Mouse (Mus musculus): Measurements from ENCODE around the gene Lgr6. TPM values are rescaled to one million over a fixed set of nuclear protein-coding genes. Genes with fewer than 3 reads are reported as not detected.

The Lgr6 gene
- total and polyA plus RNA-seq, 3 experiments = 0.30 to 0.54 (median 0.38) TPM

DNA sequence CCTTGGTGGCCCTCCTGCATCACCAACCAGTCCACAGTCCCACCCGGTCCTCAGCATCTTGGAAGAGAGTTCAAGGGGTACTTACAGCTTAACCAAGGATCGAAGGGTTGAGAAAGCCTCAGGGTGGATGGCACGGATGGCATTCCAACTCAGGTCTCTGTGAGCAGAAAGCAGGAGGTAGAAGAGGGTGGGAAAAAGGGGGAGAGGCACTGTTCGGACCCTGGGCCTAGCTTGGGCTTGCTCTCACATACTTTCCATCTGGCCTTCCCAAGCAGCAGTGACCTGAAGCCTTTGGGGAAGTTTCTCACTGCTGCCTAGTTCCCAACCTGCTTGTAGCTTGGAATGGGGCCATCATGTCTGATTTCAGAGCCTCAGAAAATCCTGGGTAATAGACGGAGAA, 107.5 kb downstream of the Lgr6 start:
- Histone ChIP-seq H3K4me3 (ENCODE audit: low read depth, low read length) (no peak overlapping the region), H3K4me1 (ENCODE audit: insufficient read depth, low read depth, low read length) (peaks cover 10% of the 10 kb centered on the region), H3K36me3 (replicated peaks) (no peaks in the 10 kb centered on the region), H3K9me3 (replicated peaks) (no peaks in the 10 kb centered on the region), H3K27me3 (ENCODE audit: insufficient read depth, low read length) (peaks cover 47% of the 10 kb centered on the region)
- DNase-seq (ENCODE audit: low spot score) (no peak), ATAC-seq (ENCODE audit: extremely low read depth, insufficient number of reproducible peaks, low FRiP score, poor library complexity, severe bottlenecking) (no peak)
- TF ChIP-seq TAL1 (conservative IDR thresholded peaks at IDR 0.05; ENCODE audit: low read depth, low read length) (no peak), POLR2AphosphoS5 (IDR thresholded peaks at IDR 0.05; ENCODE audit: insufficient replicate concordance, low read depth, low read length) (no peak), GATA2 (IDR thresholded peaks at IDR 0.05; ENCODE audit: borderline replicate concordance, low read depth, low read length) (no peak), GATA1 (IDR thresholded peaks at IDR 0.05; ENCODE audit: borderline replicate concordance, low read length) (no peak), CTCF (IDR thresholded peaks at IDR 0.05; ENCODE audit: low read depth, low read length) (no peak)

GRCm38 (mm10) chr1:134996471-134996870, 108.6 kb downstream of the Lgr6 start:
- H3K27me3 ChIP-seq (ENCODE audit: insufficient read depth, low read length) = peaks cover 58% of the 10 kb centered on the region
- DNase-seq (ENCODE audit: low spot score) (no peak), ATAC-seq (ENCODE audit: extremely low read depth, insufficient number of reproducible peaks, low FRiP score, poor library complexity, severe bottlenecking) (no peak)
- H3K4me3 ChIP-seq (ENCODE audit: low read depth, low read length) = no peak overlapping the region
- H3K4me1 ChIP-seq (ENCODE audit: insufficient read depth, low read depth, low read length) = peaks cover 10% of the 10 kb centered on the region
- H3K36me3 ChIP-seq (replicated peaks) = no peaks in the 10 kb centered on the region
- TF ChIP-seq GATA1 (IDR thresholded peaks at IDR 0.05; ENCODE audit: borderline replicate concordance, low read length) (no peak), POLR2AphosphoS5 (IDR thresholded peaks at IDR 0.05; ENCODE audit: insufficient replicate concordance, low read depth, low read length) (no peak), TAL1 (conservative IDR thresholded peaks at IDR 0.05; ENCODE audit: low read depth, low read length) (no peak), CTCF (IDR thresholded peaks at IDR 0.05; ENCODE audit: low read depth, low read length) (no peak), GATA2 (IDR thresholded peaks at IDR 0.05; ENCODE audit: borderline replicate concordance, low read depth, low read length) (no peak)
- H3K9me3 ChIP-seq (replicated peaks) = no peaks in the 10 kb centered on the region

DNA sequence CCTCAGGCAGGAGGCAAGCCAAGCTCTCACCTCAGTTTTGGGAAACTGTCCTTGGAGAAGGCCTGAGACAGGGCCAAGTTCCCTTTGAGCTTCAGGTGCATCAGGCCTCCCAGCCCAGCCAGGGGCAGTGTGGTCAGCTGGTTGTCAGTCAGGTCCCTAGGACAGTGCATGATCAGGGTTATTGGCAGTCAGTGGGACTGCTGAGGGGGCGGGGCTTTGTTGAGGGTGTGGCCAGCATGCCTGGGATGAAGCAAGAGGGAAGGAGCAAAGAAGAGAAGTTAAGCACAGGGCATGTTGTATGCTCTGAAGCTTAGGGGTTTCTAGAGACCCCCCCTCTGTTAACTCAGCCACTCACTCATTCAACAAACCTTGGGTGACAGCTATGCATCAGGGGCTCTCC, 109.1 kb downstream of the Lgr6 start:
- H3K9me3 ChIP-seq (replicated peaks) = no peaks in the 10 kb centered on the region
- H3K27me3 ChIP-seq (ENCODE audit: insufficient read depth, low read length) = peaks cover 62% of the 10 kb centered on the region
- H3K36me3 ChIP-seq (replicated peaks) = no peaks in the 10 kb centered on the region
- DNase-seq (ENCODE audit: low spot score) (no peak), ATAC-seq (ENCODE audit: extremely low read depth, insufficient number of reproducible peaks, low FRiP score, poor library complexity, severe bottlenecking) (no peak)
- H3K4me1 ChIP-seq (ENCODE audit: insufficient read depth, low read depth, low read length) = peaks cover 9% of the 10 kb centered on the region
- TF ChIP-seq GATA2 (IDR thresholded peaks at IDR 0.05; ENCODE audit: borderline replicate concordance, low read depth, low read length) = no peak
- no peak for TF ChIP-seq POLR2AphosphoS5 (IDR thresholded peaks at IDR 0.05; ENCODE audit: insufficient replicate concordance, low read depth, low read length)
- TF ChIP-seq CTCF (IDR thresholded peaks at IDR 0.05; ENCODE audit: low read depth, low read length) = no peak
- no peak for TF ChIP-seq GATA1 (IDR thresholded peaks at IDR 0.05; ENCODE audit: borderline replicate concordance, low read length)
- TF ChIP-seq TAL1 (conservative IDR thresholded peaks at IDR 0.05; ENCODE audit: low read depth, low read length) = no peak
- H3K4me3 ChIP-seq (ENCODE audit: low read depth, low read length) = no peak overlapping the region

DNA sequence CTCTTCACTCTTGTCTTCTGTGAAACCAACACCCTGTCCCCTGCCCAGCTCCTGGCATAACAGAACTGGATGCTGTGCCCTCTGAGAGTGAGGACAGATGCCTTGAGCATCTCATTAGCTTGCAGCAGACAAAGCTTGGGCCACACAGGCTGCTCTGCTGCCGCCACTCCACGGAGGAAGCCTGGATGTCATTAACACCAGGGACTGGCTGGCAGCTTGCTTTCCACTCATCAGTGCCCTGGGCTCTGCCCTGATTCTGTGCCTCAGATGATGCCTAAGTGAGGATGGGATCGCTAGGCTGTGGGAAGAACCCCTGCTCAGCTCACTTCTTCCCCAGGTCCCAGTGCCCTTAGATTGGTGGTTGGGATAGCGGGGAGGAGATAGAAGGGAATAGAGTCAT, 109.6 kb downstream of the Lgr6 start:
- Histone ChIP-seq H3K36me3 (replicated peaks) (no peaks in the 10 kb centered on the region), H3K4me3 (ENCODE audit: low read depth, low read length) (no peak overlapping the region), H3K4me1 (ENCODE audit: insufficient read depth, low read depth, low read length) (peaks cover 3% of the 10 kb centered on the region), H3K9me3 (replicated peaks) (no peaks in the 10 kb centered on the region), H3K27me3 (ENCODE audit: insufficient read depth, low read length) (peaks cover 62% of the 10 kb centered on the region)
- no peak for TF ChIP-seq GATA1 (IDR thresholded peaks at IDR 0.05; ENCODE audit: borderline replicate concordance, low read length)
- no peak for TF ChIP-seq TAL1 (conservative IDR thresholded peaks at IDR 0.05; ENCODE audit: low read depth, low read length)
- TF ChIP-seq CTCF (IDR thresholded peaks at IDR 0.05; ENCODE audit: low read depth, low read length) = no peak
- no peak for TF ChIP-seq POLR2AphosphoS5 (IDR thresholded peaks at IDR 0.05; ENCODE audit: insufficient replicate concordance, low read depth, low read length)
- no peak for TF ChIP-seq GATA2 (IDR thresholded peaks at IDR 0.05; ENCODE audit: borderline replicate concordance, low read depth, low read length)
- DNase-seq (ENCODE audit: low spot score) (no peak), ATAC-seq (ENCODE audit: extremely low read depth, insufficient number of reproducible peaks, low FRiP score, poor library complexity, severe bottlenecking) (no peak)

DNA sequence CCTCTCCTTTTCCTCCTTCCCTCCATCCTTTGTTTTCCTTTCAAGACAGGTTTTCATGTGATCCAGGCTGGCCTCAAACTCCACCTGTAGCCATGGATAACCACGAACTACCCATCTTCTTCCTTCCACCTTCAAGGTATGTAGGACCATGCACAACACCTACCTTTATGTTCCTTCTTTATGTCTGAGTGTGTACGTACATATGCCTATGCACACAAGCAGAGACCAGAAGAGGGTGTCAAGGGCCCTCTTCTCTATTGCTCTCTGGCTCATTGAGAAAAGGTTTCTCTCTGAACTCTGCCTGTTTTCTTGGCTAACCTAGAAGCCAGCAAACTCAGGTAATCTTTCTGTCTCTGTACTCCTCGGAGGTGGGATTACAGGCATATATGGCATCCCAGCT, 110.3 kb downstream of the Lgr6 start:
- no peak for ATAC-seq (ENCODE audit: extremely low read depth, insufficient number of reproducible peaks, low FRiP score, poor library complexity, severe bottlenecking)
- H3K4me1 ChIP-seq (ENCODE audit: insufficient read depth, low read depth, low read length) = no peaks in the 10 kb centered on the region
- no peak for TF ChIP-seq GATA2 (IDR thresholded peaks at IDR 0.05; ENCODE audit: borderline replicate concordance, low read depth, low read length)
- no peak for TF ChIP-seq GATA1 (IDR thresholded peaks at IDR 0.05; ENCODE audit: borderline replicate concordance, low read length)
- no peak for TF ChIP-seq CTCF (IDR thresholded peaks at IDR 0.05; ENCODE audit: low read depth, low read length)
- TF ChIP-seq POLR2AphosphoS5 (IDR thresholded peaks at IDR 0.05; ENCODE audit: insufficient replicate concordance, low read depth, low read length) = no peak
- no peak for TF ChIP-seq TAL1 (conservative IDR thresholded peaks at IDR 0.05; ENCODE audit: low read depth, low read length)
- H3K4me3 ChIP-seq (ENCODE audit: low read depth, low read length) = no peak overlapping the region
- H3K9me3 ChIP-seq (replicated peaks) = no peaks in the 10 kb centered on the region
- H3K27me3 ChIP-seq (ENCODE audit: insufficient read depth, low read length) = peaks cover 62% of the 10 kb centered on the region
- DNase-seq (ENCODE audit: low spot score) = no peak
- H3K36me3 ChIP-seq (replicated peaks) = no peaks in the 10 kb centered on the region

DNA sequence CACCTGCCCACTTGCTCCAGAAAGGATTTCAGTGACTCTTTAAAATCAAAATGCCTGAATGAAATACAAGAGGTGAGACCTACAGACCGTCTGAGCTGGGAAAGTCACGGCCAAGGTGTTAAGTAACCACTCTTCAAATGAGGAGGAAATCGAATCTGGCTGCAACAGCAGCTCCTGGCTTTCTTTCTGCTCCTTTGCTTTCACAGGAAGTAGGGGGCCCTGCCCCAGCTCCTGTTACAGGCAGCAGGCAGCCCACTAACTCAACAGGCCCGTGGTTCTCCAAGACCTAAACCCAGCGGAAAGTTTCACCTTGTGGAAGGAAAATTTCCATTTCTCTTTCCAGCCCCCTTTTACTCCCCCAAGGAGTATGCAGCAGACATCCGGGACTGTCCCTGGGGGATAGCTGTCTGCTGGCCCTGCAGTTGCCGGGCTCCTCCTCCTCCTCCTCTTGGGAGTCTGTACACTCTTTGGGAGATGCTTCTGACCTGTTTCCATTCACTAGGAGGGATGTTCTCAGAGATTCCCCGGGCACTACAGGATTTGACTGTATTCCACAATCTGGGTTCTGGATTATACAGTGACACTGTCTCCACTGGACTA, 112.9 kb downstream of the Lgr6 start:
- TF ChIP-seq GATA2 (IDR thresholded peaks at IDR 0.05; ENCODE audit: borderline replicate concordance, low read depth, low read length) = no peak
- TF ChIP-seq TAL1 (conservative IDR thresholded peaks at IDR 0.05; ENCODE audit: low read depth, low read length) = no peak
- TF ChIP-seq CTCF (IDR thresholded peaks at IDR 0.05; ENCODE audit: low read depth, low read length) = no peak
- TF ChIP-seq GATA1 (IDR thresholded peaks at IDR 0.05; ENCODE audit: borderline replicate concordance, low read length) = no peak
- no peak for ATAC-seq (ENCODE audit: extremely low read depth, insufficient number of reproducible peaks, low FRiP score, poor library complexity, severe bottlenecking)
- H3K4me1 ChIP-seq (ENCODE audit: insufficient read depth, low read depth, low read length) = no peaks in the 10 kb centered on the region
- peaks cover 62% of the 10 kb centered on the region for H3K27me3 ChIP-seq (ENCODE audit: insufficient read depth, low read length)
- H3K36me3 ChIP-seq (replicated peaks) = no peaks in the 10 kb centered on the region
- DNase-seq (ENCODE audit: low spot score) = no peak
- no peak overlapping the region for H3K4me3 ChIP-seq (ENCODE audit: low read depth, low read length)
- H3K9me3 ChIP-seq (replicated peaks) = no peaks in the 10 kb centered on the region
